Mouse (Mus musculus): Measurements from ENCODE around the gene Hcn3. TPM values are rescaled to one million over a fixed set of nuclear protein-coding genes. Genes with fewer than 3 reads are reported as not detected.

Gene Hcn3
- polyA plus RNA-seq, 1 experiment from 2014 or later, result 1.9 TPM

DNA sequence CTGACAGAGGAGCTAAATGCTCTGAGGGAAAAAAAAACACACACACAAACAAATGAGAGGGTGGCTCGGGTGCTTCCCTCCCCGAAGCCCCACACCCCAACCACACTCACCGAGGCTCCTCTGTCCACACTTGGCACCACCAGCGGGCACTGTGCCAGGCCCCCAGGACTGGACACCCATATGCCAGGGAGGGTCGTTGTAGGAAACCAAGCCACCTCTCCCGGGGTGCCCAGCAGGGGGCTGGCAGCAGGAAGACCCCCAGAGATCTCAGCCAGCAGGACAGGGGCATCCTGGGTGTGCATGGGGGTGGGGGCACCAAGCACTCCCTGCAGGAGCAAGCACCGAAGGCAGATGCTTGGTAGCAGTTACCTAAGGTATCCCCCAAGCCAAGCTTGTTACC, 59.2 kb downstream of the Hcn3 start, which contains the start of gene Gm43738:
Gm43738 (minus strand) TSS at position 289 of the 400 bp plus-strand sequence.
- no peak for DNase-seq (ENCODE audit: low spot score)

Other genes with a start within 250 kb of the Hcn3 start
- gene Msto1, start 246.2 kb downstream of the Hcn3 start, polyA plus RNA-seq (2015; fragmentation: Nextera tagmentation; extraction: Ambion mirVana), result 37.8 and 39.4 TPM in 2 replicates
- gene Ash1l, start 209.6 kb downstream of the Hcn3 start, polyA plus RNA-seq (2015; fragmentation: Nextera tagmentation; extraction: Ambion mirVana), result 11.8 and 17.2 TPM in 2 replicates
- gene Dap3, start 209.0 kb downstream of the Hcn3 start, polyA plus RNA-seq (2015; fragmentation: Nextera tagmentation; extraction: Ambion mirVana), result 242 and 244 TPM in 2 replicates
- gene Rusc1, start 66.9 kb downstream of the Hcn3 start, polyA plus RNA-seq (2015; fragmentation: Nextera tagmentation; extraction: Ambion mirVana), result 12.1 and 13.4 TPM in 2 replicates
- not detected in 2 replicates for gene Gm43738, start 59.1 kb downstream of the Hcn3 start, polyA plus RNA-seq (2015; fragmentation: Nextera tagmentation; extraction: Ambion mirVana)
- gene Fdps, start 58.2 kb downstream of the Hcn3 start, polyA plus RNA-seq (2015; fragmentation: Nextera tagmentation; extraction: Ambion mirVana), result 180 and 193 TPM in 2 replicates
- not detected in 2 replicates for gene Pklr, start 24.1 kb downstream of the Hcn3 start, polyA plus RNA-seq (2015; fragmentation: Nextera tagmentation; extraction: Ambion mirVana)
- 18.1 and 22.3 TPM in 2 replicates for gene Clk2, start 4.6 kb upstream of the Hcn3 start, polyA plus RNA-seq (2015; fragmentation: Nextera tagmentation; extraction: Ambion mirVana)
- gene Scamp3, start 17.3 kb upstream of the Hcn3 start, polyA plus RNA-seq (2015; fragmentation: Nextera tagmentation; extraction: Ambion mirVana), result 130 and 131 TPM in 2 replicates
- 71.2 and 80.1 TPM in 2 replicates for gene Fam189b, start 22.9 kb upstream of the Hcn3 start, polyA plus RNA-seq (2015; fragmentation: Nextera tagmentation; extraction: Ambion mirVana)
- gene Gba, start 42.7 kb upstream of the Hcn3 start, polyA plus RNA-seq (2015; fragmentation: Nextera tagmentation; extraction: Ambion mirVana), result 51.3 and 51.8 TPM in 2 replicates
- gene Thbs3, start 55.0 kb upstream of the Hcn3 start, polyA plus RNA-seq (2015; fragmentation: Nextera tagmentation; extraction: Ambion mirVana), result 4.9 and 6.2 TPM in 2 replicates
- 206 and 223 TPM in 2 replicates for gene Mtx1, start 66.9 kb upstream of the Hcn3 start, polyA plus RNA-seq (2015; fragmentation: Nextera tagmentation; extraction: Ambion mirVana)
- 1.4 and 2.4 TPM in 2 replicates for gene Muc1, start 68.9 kb upstream of the Hcn3 start, polyA plus RNA-seq (2015; fragmentation: Nextera tagmentation; extraction: Ambion mirVana)
- 304 and 318 TPM in 2 replicates for gene Krtcap2, start 85.8 kb upstream of the Hcn3 start, polyA plus RNA-seq (2015; fragmentation: Nextera tagmentation; extraction: Ambion mirVana)
- 0.98 and 1.6 TPM in 2 replicates for gene Trim46, start 86.1 kb upstream of the Hcn3 start, polyA plus RNA-seq (2015; fragmentation: Nextera tagmentation; extraction: Ambion mirVana)
- gene Dpm3, start 99.2 kb upstream of the Hcn3 start, polyA plus RNA-seq (2015; fragmentation: Nextera tagmentation; extraction: Ambion mirVana), result 163 and 167 TPM in 2 replicates
- 84.7 and 87.2 TPM in 2 replicates for gene Slc50a1, start 110.4 kb upstream of the Hcn3 start, polyA plus RNA-seq (2015; fragmentation: Nextera tagmentation; extraction: Ambion mirVana)
- 12.4 and 13.2 TPM in 2 replicates for gene Efna1, start 120.9 kb upstream of the Hcn3 start, polyA plus RNA-seq (2015; fragmentation: Nextera tagmentation; extraction: Ambion mirVana)
- 0.82 and 1.0 TPM in 2 replicates for gene Efna3, start 162.8 kb upstream of the Hcn3 start, polyA plus RNA-seq (2015; fragmentation: Nextera tagmentation; extraction: Ambion mirVana)
- gene Efna4, start 177.8 kb upstream of the Hcn3 start, polyA plus RNA-seq (2015; fragmentation: Nextera tagmentation; extraction: Ambion mirVana), result 5.3 and 6.0 TPM in 2 replicates
- 17.4 and 18.1 TPM in 2 replicates for gene Adam15, start 189.8 kb upstream of the Hcn3 start, polyA plus RNA-seq (2015; fragmentation: Nextera tagmentation; extraction: Ambion mirVana)
- gene Dcst2, start 201.8 kb upstream of the Hcn3 start, polyA plus RNA-seq (2015; fragmentation: Nextera tagmentation; extraction: Ambion mirVana), result not detected in 2 replicates
- gene Dcst1, start 205.1 kb upstream of the Hcn3 start, polyA plus RNA-seq (2015; fragmentation: Nextera tagmentation; extraction: Ambion mirVana), result 0.10 and 0.14 TPM in 2 replicates
- 4.1 and 4.6 TPM in 2 replicates for gene Zbtb7b, start 234.6 kb upstream of the Hcn3 start, polyA plus RNA-seq (2015; fragmentation: Nextera tagmentation; extraction: Ambion mirVana)
- not detected in 2 replicates for gene Lenep, start 242.6 kb upstream of the Hcn3 start, polyA plus RNA-seq (2015; fragmentation: Nextera tagmentation; extraction: Ambion mirVana)

Measured in thymus, postnatal 0 days (tissue).